Mouse (Mus musculus): ENCODE data around the gene Kank3. TPM values are rescaled to one million over a fixed set of nuclear protein-coding genes. Genes with fewer than 3 reads are reported as not detected.

Kank3 gene
- polyA plus RNA-seq, 1 experiment from 2014 or later: 34.4 TPM

Other genes starting within 250 kb of the Kank3 start
- 49.1 and 50.2 TPM in 2 replicates for gene Zfp414, start 181.4 kb upstream of the Kank3 start, polyA plus RNA-seq (2015; fragmentation: Nextera tagmentation; extraction: Ambion mirVana)
- gene Pram1, start 172.5 kb upstream of the Kank3 start, polyA plus RNA-seq (2015; fragmentation: Nextera tagmentation; extraction: Ambion mirVana): 0.72 and 0.91 TPM in 2 replicates
- gene Hnrnpm, start 123.7 kb upstream of the Kank3 start, polyA plus RNA-seq (2015; fragmentation: Nextera tagmentation; extraction: Ambion mirVana): 372 and 384 TPM in 2 replicates
- 42.6 and 46.9 TPM in 2 replicates for gene March2, start 91.8 kb upstream of the Kank3 start, polyA plus RNA-seq (2015; fragmentation: Nextera tagmentation; extraction: Ambion mirVana)
- 324 and 385 TPM in 2 replicates for gene Rab11b, start 50.0 kb upstream of the Kank3 start, polyA plus RNA-seq (2015; fragmentation: Nextera tagmentation; extraction: Ambion mirVana)
- 53.0 and 60.7 TPM in 2 replicates for gene Angptl4, start 28.7 kb upstream of the Kank3 start, polyA plus RNA-seq (2015; fragmentation: Nextera tagmentation; extraction: Ambion mirVana)
- gene Rps28, start 14.0 kb downstream of the Kank3 start, polyA plus RNA-seq (2015; fragmentation: Nextera tagmentation; extraction: Ambion mirVana): 1,111 and 1,168 TPM in 2 replicates
- gene Ndufa7, start 14.1 kb downstream of the Kank3 start, polyA plus RNA-seq (2015; fragmentation: Nextera tagmentation; extraction: Ambion mirVana): 464 and 506 TPM in 2 replicates
- 57.8 and 66.4 TPM in 2 replicates for gene Cd320, start 32.6 kb downstream of the Kank3 start, polyA plus RNA-seq (2015; fragmentation: Nextera tagmentation; extraction: Ambion mirVana)
- gene Gm7029, start 63.3 kb downstream of the Kank3 start, polyA plus RNA-seq (2015; fragmentation: Nextera tagmentation; extraction: Ambion mirVana): not detected in 2 replicates
- 7.2 and 7.3 TPM in 2 replicates for gene Kifc1, start 80.1 kb downstream of the Kank3 start, polyA plus RNA-seq (2015; fragmentation: Nextera tagmentation; extraction: Ambion mirVana)
- gene Platr17, start 94.6 kb downstream of the Kank3 start, polyA plus RNA-seq (2015; fragmentation: Nextera tagmentation; extraction: Ambion mirVana): 0.27 TPM in 1 of 2 replicates, not detected in the other
- gene Daxx, start 98.9 kb downstream of the Kank3 start, polyA plus RNA-seq (2015; fragmentation: Nextera tagmentation; extraction: Ambion mirVana): 57.7 and 58.9 TPM in 2 replicates
- 26.6 and 31.9 TPM in 2 replicates for gene Tapbp, start 105.4 kb downstream of the Kank3 start, polyA plus RNA-seq (2015; fragmentation: Nextera tagmentation; extraction: Ambion mirVana)
- gene Zbtb22, start 105.4 kb downstream of the Kank3 start, polyA plus RNA-seq (2015; fragmentation: Nextera tagmentation; extraction: Ambion mirVana): 15.4 and 17.6 TPM in 2 replicates
- gene Rgl2, start 119.0 kb downstream of the Kank3 start, polyA plus RNA-seq (2015; fragmentation: Nextera tagmentation; extraction: Ambion mirVana): 61.2 and 63.7 TPM in 2 replicates
- gene Pfdn6, start 129.8 kb downstream of the Kank3 start, polyA plus RNA-seq (2015; fragmentation: Nextera tagmentation; extraction: Ambion mirVana): 176 and 190 TPM in 2 replicates
- gene Wdr46, start 130.1 kb downstream of the Kank3 start, polyA plus RNA-seq (2015; fragmentation: Nextera tagmentation; extraction: Ambion mirVana): 36.2 and 40.7 TPM in 2 replicates
- 7.0 and 7.2 TPM in 2 replicates for gene B3galt4, start 141.0 kb downstream of the Kank3 start, polyA plus RNA-seq (2015; fragmentation: Nextera tagmentation; extraction: Ambion mirVana)
- 45.7 and 49.6 TPM in 2 replicates for gene Vps52, start 145.3 kb downstream of the Kank3 start, polyA plus RNA-seq (2015; fragmentation: Nextera tagmentation; extraction: Ambion mirVana)
- gene Rps18, start 145.5 kb downstream of the Kank3 start, polyA plus RNA-seq (2015; fragmentation: Nextera tagmentation; extraction: Ambion mirVana): 1,782 and 1,797 TPM in 2 replicates
- 8.5 and 14.6 TPM in 2 replicates for gene H2-K1, start 189.8 kb downstream of the Kank3 start, polyA plus RNA-seq (2015; fragmentation: Nextera tagmentation; extraction: Ambion mirVana)
- gene Ring1, start 214.2 kb downstream of the Kank3 start, polyA plus RNA-seq (2015; fragmentation: Nextera tagmentation; extraction: Ambion mirVana): 17.1 and 22.3 TPM in 2 replicates
- 57.4 and 58.8 TPM in 2 replicates for gene H2-Ke6, start 217.5 kb downstream of the Kank3 start, polyA plus RNA-seq (2015; fragmentation: Nextera tagmentation; extraction: Ambion mirVana)
- gene Slc39a7, start 221.2 kb downstream of the Kank3 start, polyA plus RNA-seq (2015; fragmentation: Nextera tagmentation; extraction: Ambion mirVana): 201 and 212 TPM in 2 replicates
- gene Rxrb, start 221.3 kb downstream of the Kank3 start, polyA plus RNA-seq (2015; fragmentation: Nextera tagmentation; extraction: Ambion mirVana): 53.4 and 56.4 TPM in 2 replicates
- gene Col11a2, start 228.9 kb downstream of the Kank3 start, polyA plus RNA-seq (2015; fragmentation: Nextera tagmentation; extraction: Ambion mirVana): 23.7 and 26.5 TPM in 2 replicates

Data from embryonic facial prominence, embryonic 13.5 days (tissue).